Mouse (Mus musculus): ENCODE data around the gene Sox13. TPM values are rescaled to one million over a fixed set of nuclear protein-coding genes. Genes with fewer than 3 reads are reported as not detected.

Sox13 gene
- total RNA-seq (2012; rRNA removed) (0.34 and 0.84 TPM in 2 replicates), total RNA-seq (2014; rRNA removed) (0.81 and 0.90 TPM in 2 replicates), polyA plus RNA-seq (2012; ENCODE audit: insufficient read length, low read depth) (1.4 and 1.5 TPM in 2 replicates)

GRCm38 (mm10) chr1:133423543-133424480, at the start of gene Sox13:
TSS of gene Sox13 (minus strand) at chr1:133424377.
- Histone ChIP-seq H3K36me3 (replicated peaks in 1 of 2; ENCODE audit: control insufficient read depth in 1 of 2, insufficient read depth in 1 of 2, low read length in 1 of 2) (no peaks in the 10 kb centered on the region), H3K79me2 (replicated peaks; ENCODE audit: control insufficient read depth, extremely low read depth, insufficient read depth, poor library complexity, severe bottlenecking) (no peaks in the 10 kb centered on the region), H3K4me2 (ENCODE audit: insufficient read depth, low read depth, poor library complexity, severe bottlenecking) (no peak within 1 kb of the TSS), H3K4me3 (replicated peaks in 1 of 3; ENCODE audit: low read depth in 2 of 3, low read length in 2 of 3, poor library complexity in 1 of 3) (no peak within 1 kb of the TSS), H3K9me3 (replicated peaks; ENCODE audit: low read length) (peaks cover 13% of the 10 kb centered on the region), H3K27ac (ENCODE audit: insufficient read depth, low read depth) (no peak within 1 kb of the TSS), H3K27me3 (replicated peaks) (peaks cover 58% of the 10 kb centered on the region), H3K4me1 (ENCODE audit: control insufficient read depth in 1 of 2, insufficient read depth in 2 of 2) (no peaks in the 10 kb centered on the region), H3K9ac (ENCODE audit: insufficient read depth, low read depth) (no peak within 1 kb of the TSS)
- dilution Hi-C loops (cut with MboI; ENCODE audit: extremely low pct_ligation_motif_present, extremely low pct_unique_long_range_greater_than_20kb, low sequenced_read_pairs) (no loop called here), in situ Hi-C loops (cut with MboI; ENCODE audit: low pct_ligation_motif_present, low pct_unique_long_range_greater_than_20kb, low sequenced_read_pairs) (no loop called here)
- no peak for TF ChIP-seq GABPA (IDR thresholded peaks at IDR 0.05; ENCODE audit: insufficient replicate concordance, low read depth, low read length)
- no peak for TF ChIP-seq JUN (IDR thresholded peaks at IDR 0.05; ENCODE audit: insufficient read depth, low read depth, low read length)
- no peak for TF ChIP-seq CHD1 (IDR thresholded peaks at IDR 0.05; ENCODE audit: low read depth, low read length)
- TF ChIP-seq CHD2 (IDR thresholded peaks at IDR 0.05; ENCODE audit: low read length) = no peak
- TF ChIP-seq UBTF (IDR thresholded peaks at IDR 0.05; ENCODE audit: low read depth, low read length) = no peak
- TF ChIP-seq RCOR1 (conservative IDR thresholded peaks at IDR 0.05; ENCODE audit: low read depth, low read length) = no peak
- TF ChIP-seq MAZ (IDR thresholded peaks at IDR 0.05; ENCODE audit: low read depth, low read length) = no peak
- TF ChIP-seq SMC3 (IDR thresholded peaks at IDR 0.05; ENCODE audit: low read depth, low read length) = no peak
- no peak for TF ChIP-seq ZNF384 (IDR thresholded peaks at IDR 0.05; ENCODE audit: low read depth, low read length)
- TF ChIP-seq ETS1 (conservative IDR thresholded peaks at IDR 0.05; ENCODE audit: low read depth, low read length) = no peak
- TF ChIP-seq E2F4 (IDR thresholded peaks at IDR 0.05; ENCODE audit: insufficient replicate concordance, low read depth, low read length) = no peak
- no peak for TF ChIP-seq PAX5 (IDR thresholded peaks at IDR 0.05; ENCODE audit: low read length)
- no peak for TF ChIP-seq MYC (IDR thresholded peaks at IDR 0.05; ENCODE audit: low read depth, low read length)
- no peak for TF ChIP-seq NRF1 (IDR thresholded peaks at IDR 0.05; ENCODE audit: low read depth, low read length)
- TF ChIP-seq HCFC1 (IDR thresholded peaks at IDR 0.05; ENCODE audit: low read depth, low read length) = no peak
- no peak for DNase-seq (ENCODE audit: extremely low read depth)

- Histone ChIP-seq H3K4me1 (ENCODE audit: control insufficient read depth in 1 of 2, insufficient read depth in 2 of 2) (no peaks in the 10 kb centered on the region; a peak in 1 of 4 replicates), H3K36me3 (replicated peaks in 1 of 2; ENCODE audit: control insufficient read depth in 1 of 2, insufficient read depth in 1 of 2, low read length in 1 of 2) (no peaks in the 10 kb centered on the region), H3K4me2 (ENCODE audit: insufficient read depth, low read depth, poor library complexity, severe bottlenecking) (no peak overlapping the region), H3K9ac (ENCODE audit: insufficient read depth, low read depth) (no peak overlapping the region), H3K27ac (ENCODE audit: insufficient read depth, low read depth) (no peak overlapping the region), H3K79me2 (replicated peaks; ENCODE audit: control insufficient read depth, extremely low read depth, insufficient read depth, poor library complexity, severe bottlenecking) (no peaks in the 10 kb centered on the region), H3K9me3 (replicated peaks; ENCODE audit: low read length) (no peaks in the 10 kb centered on the region), H3K4me3 (replicated peaks in 1 of 3; ENCODE audit: low read depth in 2 of 3, low read length in 2 of 3, poor library complexity in 1 of 3) (no peak overlapping the region), H3K27me3 (replicated peaks) (peaks cover 54% of the 10 kb centered on the region)
- no peak for DNase-seq (ENCODE audit: extremely low read depth)
- dilution Hi-C loops (cut with MboI; ENCODE audit: extremely low pct_ligation_motif_present, extremely low pct_unique_long_range_greater_than_20kb, low sequenced_read_pairs) = no loop called here
- no peak for TF ChIP-seq RAD21 (IDR thresholded peaks at IDR 0.05; ENCODE audit: low read depth, low read length)
- TF ChIP-seq UBTF (IDR thresholded peaks at IDR 0.05; ENCODE audit: low read depth, low read length) = no peak
- no peak for TF ChIP-seq POLR2AphosphoS2 (IDR thresholded peaks at IDR 0.05; ENCODE audit: low read depth, low read length)
- TF ChIP-seq TCF12 (IDR thresholded peaks at IDR 0.05; ENCODE audit: low read depth, low read length) = no peak
- no peak for TF ChIP-seq PAX5 (IDR thresholded peaks at IDR 0.05; ENCODE audit: low read length)
- TF ChIP-seq IRF4 (IDR thresholded peaks at IDR 0.05; ENCODE audit: low read depth, low read length) = no peak
- TF ChIP-seq GABPA (IDR thresholded peaks at IDR 0.05; ENCODE audit: insufficient replicate concordance, low read depth, low read length) = no peak
- no peak for TF ChIP-seq CHD1 (IDR thresholded peaks at IDR 0.05; ENCODE audit: low read depth, low read length)
- no peak for TF ChIP-seq SMC3 (IDR thresholded peaks at IDR 0.05; ENCODE audit: low read depth, low read length)
- no peak for TF ChIP-seq JUN (IDR thresholded peaks at IDR 0.05; ENCODE audit: insufficient read depth, low read depth, low read length)
- TF ChIP-seq KAT2A (IDR thresholded peaks at IDR 0.05; ENCODE audit: insufficient replicate concordance, low read length) = no peak
- TF ChIP-seq RCOR1 (conservative IDR thresholded peaks at IDR 0.05; ENCODE audit: low read depth, low read length) = no peak
- no peak for TF ChIP-seq JUND (conservative IDR thresholded peaks at IDR 0.05; ENCODE audit: low read depth, low read length)
- no peak for TF ChIP-seq CHD2 (IDR thresholded peaks at IDR 0.05; ENCODE audit: low read length)
- TF ChIP-seq MEF2A (IDR thresholded peaks at IDR 0.05; ENCODE audit: borderline replicate concordance, low read depth, low read length) = no peak
- no peak for TF ChIP-seq ELF1 (IDR thresholded peaks at IDR 0.05; ENCODE audit: low read depth, low read length)
- in situ Hi-C loops (cut with MboI; ENCODE audit: low pct_ligation_motif_present, low pct_unique_long_range_greater_than_20kb, low sequenced_read_pairs) = no loop called here
Measured at GRCm38 (mm10) chr1:133471556-133471955, 47.4 kb upstream of the Sox13 start.

All from CH12.LX (cell line).